Mouse (Mus musculus) liver, adult 2 months (tissue): Measurements from ENCODE around the gene Lgalsl. TPM values are rescaled to one million over a fixed set of nuclear protein-coding genes. Genes with fewer than 3 reads are reported as not detected.

Source experiments
- DNase-seq: peaks from one replicate; pipeline ENCODE4 v3.0.0-alpha.2; 2011; ENCODE audit warnings: low read depth, low spot score; ENCODE audit errors: extremely low read depth
- H3K27ac ChIP-seq: fragments of 200-500 bp; replicated peaks from 2 replicates; pipeline ENCODE4 v1.5.1; 2012; ENCODE audit warnings: low read depth, mild to moderate bottlenecking, control low read depth, inconsistent platforms, low read length; ENCODE audit not compliant: insufficient read depth
- H3K27me3 ChIP-seq: fragments of 200-500 bp; 2 replicates; pipeline ENCODE4 v1.6.1; 2012; ENCODE audit warnings: mild to moderate bottlenecking, moderate library complexity, low read length, inconsistent platforms; ENCODE audit not compliant: control insufficient read depth, insufficient read depth
- H3K36me3 ChIP-seq: fragments of 200-500 bp; 2 replicates; pipeline ENCODE4 v1.6.1; 2012; ENCODE audit warnings: low read length, inconsistent platforms; ENCODE audit not compliant: control insufficient read depth, insufficient read depth
- H3K4me1 ChIP-seq: fragments of 200-500 bp; 2 replicates; pipeline ENCODE4 v1.6.1; 2011; ENCODE audit warnings: low read length; ENCODE audit not compliant: control insufficient read depth, insufficient read depth
- H3K4me3 ChIP-seq: fragments of 200-500 bp; 2 replicates; pipeline ENCODE4 v1.5.1; 2011; ENCODE audit warnings: low read depth, mild to moderate bottlenecking, control low read depth, low read length, moderate library complexity; ENCODE audit not compliant: insufficient read depth
- H3K79me2 ChIP-seq: fragments of 200-500 bp; 2 replicates; pipeline ENCODE4 v1.6.1; 2012; ENCODE audit warnings: inconsistent platforms, mild to moderate bottlenecking, low read length, moderate library complexity; ENCODE audit not compliant: control insufficient read depth, insufficient read depth
- H3K9ac ChIP-seq: fragments of 200-500 bp; 2 replicates; pipeline ENCODE4 v1.6.1; 2012; ENCODE audit warnings: low read depth, mild to moderate bottlenecking, control low read depth, inconsistent platforms, low read length
- CTCF ChIP-seq: fragments of 200-500 bp; IDR thresholded peaks from 2 replicates; pipeline ENCODE4 v1.5.1; 2011; ENCODE audit warnings: low read depth, low read length, control low read depth
- POLR2A ChIP-seq: fragments of 200-500 bp; IDR thresholded peaks from 2 replicates; pipeline ENCODE4 v1.6.1; 2011; ENCODE audit warnings: low read length, control low read depth; ENCODE audit not compliant: insufficient read depth; ENCODE audit errors: extremely low read depth
- WGBS: fragments of 180-500 bp; shearing (Covaris S2); methylation state at CpG from one replicate; pipeline ENCODE4 v1.1.7; 2018; 5-methylcytosine and 5-hydroxymethylcytosine counted together
- polyA plus RNA-seq: library from polyadenylated mRNA; depleted of rRNA; stranded (reverse); fragments of >200 nt; gene quantifications from 2 replicates; pipeline ENCODE4 v1.2.3, GENCODE M21; 2012; rRNA removed
- total RNA-seq: library from RNA; depleted of rRNA; stranded (reverse); fragments of >200 nt; gene quantifications from 2 replicates; pipeline ENCODE4 v1.2.3, GENCODE M21; 2014; rRNA removed

The Lgalsl gene
- total RNA-seq (4.9 and 6.6 TPM in 2 replicates), polyA plus RNA-seq (4.5 and 6.6 TPM in 2 replicates)

GRCm38 (mm10) chr11:20830686-20831505 is at the start of gene Lgalsl:
Lgalsl (minus strand) TSS chr11:20831056.
- H3K79me2 ChIP-seq, result no peaks in the 10 kb centered on the region
- H3K27me3 ChIP-seq, result no peaks in the 10 kb centered on the region
- TF ChIP-seq POLR2A, result 0 out of 2 replicates have a peak, but pooled peaks have one; percentile 33
- no peak for TF ChIP-seq CTCF
- H3K27ac ChIP-seq, result peak within 1 kb of the TSS; percentile 61
- H3K4me3 ChIP-seq, result peak within 1 kb of the TSS; percentile 72
- H3K36me3 ChIP-seq, result peaks cover 4% of the 10 kb centered on the region; the same call in 1 of the 2 replicates
- peak; percentile 55 for DNase-seq
- peaks cover 16% of the 10 kb centered on the region for H3K4me1 ChIP-seq
- under 1% methylated on average over 99 of the region's 102 CpGs for WGBS
- H3K9ac ChIP-seq, result peak within 1 kb of the TSS; percentile 91

GRCm38 (mm10) chr11:20878644-20879043 is 47.8 kb upstream of the Lgalsl start:
- Histone ChIP-seq H3K4me1 (no peaks in the 10 kb centered on the region), H3K79me2 (no peaks in the 10 kb centered on the region), H3K9ac (no peak overlapping the region), H3K36me3 (no peaks in the 10 kb centered on the region), H3K4me3 (no peak overlapping the region), H3K27ac (no peak overlapping the region), H3K27me3 (no peaks in the 10 kb centered on the region)
- no peak for DNase-seq
- TF ChIP-seq POLR2A (no peak), CTCF (no peak)
- WGBS, result 93% methylated on average over 5 of the region's 5 CpGs

- Histone ChIP-seq H3K27me3 (no peaks in the 10 kb centered on the region), H3K4me3 (no peak overlapping the region), H3K9ac (no peak overlapping the region), H3K79me2 (no peaks in the 10 kb centered on the region), H3K36me3 (no peaks in the 10 kb centered on the region), H3K27ac (no peak overlapping the region), H3K4me1 (no peaks in the 10 kb centered on the region)
- WGBS, result 96% methylated on average over 3 of the region's 3 CpGs
- DNase-seq, result no peak
- TF ChIP-seq CTCF (no peak), POLR2A (no peak)
Observed at GRCm38 (mm10) chr11:20877578-20878096, 46.8 kb upstream of the Lgalsl start.

GRCm38 (mm10) chr11:20873386-20873785 is 42.5 kb upstream of the Lgalsl start:
- Histone ChIP-seq H3K9ac (no peak overlapping the region), H3K36me3 (no peaks in the 10 kb centered on the region), H3K79me2 (no peaks in the 10 kb centered on the region), H3K4me3 (no peak overlapping the region), H3K27ac (no peak overlapping the region), H3K27me3 (no peaks in the 10 kb centered on the region), H3K4me1 (no peaks in the 10 kb centered on the region)
- TF ChIP-seq CTCF, result no peak
- TF ChIP-seq POLR2A, result no peak
- WGBS, result 85% methylated on average over 5 of the region's 5 CpGs
- no peak for DNase-seq

- no peak overlapping the region for H3K4me3 ChIP-seq
- no peaks in the 10 kb centered on the region for H3K4me1 ChIP-seq
- no peaks in the 10 kb centered on the region for H3K27me3 ChIP-seq
- H3K27ac ChIP-seq, result no peak overlapping the region
- TF ChIP-seq CTCF (no peak), POLR2A (no peak)
- H3K36me3 ChIP-seq, result no peaks in the 10 kb centered on the region
- no peaks in the 10 kb centered on the region for H3K79me2 ChIP-seq
- no peak for DNase-seq
- H3K9ac ChIP-seq, result no peak overlapping the region
- 79% methylated on average over 7 of the region's 7 CpGs for WGBS
Observed at GRCm38 (mm10) chr11:20872911-20873310, 42.1 kb upstream of the Lgalsl start.

GRCm38 (mm10) chr11:20872444-20872843 is 41.6 kb upstream of the Lgalsl start:
- no peaks in the 10 kb centered on the region for H3K27me3 ChIP-seq
- H3K9ac ChIP-seq, result no peak overlapping the region
- H3K27ac ChIP-seq, result no peak overlapping the region
- no peaks in the 10 kb centered on the region for H3K4me1 ChIP-seq
- DNase-seq, result no peak
- H3K36me3 ChIP-seq, result no peaks in the 10 kb centered on the region
- H3K4me3 ChIP-seq, result no peak overlapping the region
- TF ChIP-seq CTCF (no peak), POLR2A (no peak)
- no peaks in the 10 kb centered on the region for H3K79me2 ChIP-seq
- WGBS, result 85% methylated on average over 2 of the region's 2 CpGs
